Mouse (Mus musculus) ovary, adult 18-20 months (tissue): ENCODE data around the gene Bcam.

Experiments used
- DNase-seq: peaks from one replicate; pipeline ENCODE4 v3.0.0; 2022; ENCODE audit warnings: low spot score, mixed read lengths

Bcam gene

DNA sequence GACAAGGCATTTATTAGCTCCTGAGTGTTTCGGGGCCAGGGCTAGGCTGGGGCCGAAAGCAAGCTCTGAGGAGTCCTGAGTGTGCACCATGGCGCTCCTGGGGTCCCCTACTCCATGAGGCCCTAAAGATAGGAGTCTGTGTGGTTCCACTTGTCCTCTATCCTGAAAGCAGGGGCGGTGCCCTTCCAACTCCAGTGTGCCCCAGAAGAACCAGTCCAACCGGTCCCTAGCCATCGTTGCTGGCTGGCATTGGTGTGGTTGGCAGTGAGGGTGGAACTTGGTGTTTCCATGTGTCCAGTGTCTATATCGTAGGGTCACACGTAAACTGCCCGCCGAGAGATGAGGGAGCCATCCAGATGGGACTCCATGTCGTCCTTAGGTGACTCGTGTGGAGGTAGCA, 46.6 kb downstream of the Bcam start:
- no peak for DNase-seq

DNA sequence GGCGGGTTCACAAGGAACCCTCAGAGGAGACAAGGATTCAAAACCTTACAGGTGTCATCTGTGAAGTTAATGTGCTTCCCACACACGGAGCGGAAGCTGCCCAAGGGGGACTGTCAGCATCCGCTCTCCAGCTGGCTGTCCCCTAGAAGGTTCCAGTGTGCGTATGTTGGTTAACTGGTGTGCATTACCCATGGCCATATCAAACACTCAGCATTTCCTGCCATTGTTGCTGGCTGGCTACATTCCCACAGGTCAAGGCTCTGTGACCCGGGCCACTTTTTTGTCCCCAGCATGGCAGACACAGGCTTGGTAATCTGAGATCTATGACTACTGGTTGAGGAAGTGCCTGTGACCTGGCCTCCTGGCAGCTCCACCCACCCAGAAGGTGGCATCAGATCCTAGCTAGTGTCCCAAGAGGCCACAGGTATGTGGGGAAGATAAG, 48.0 kb downstream of the Bcam start:
- no peak for DNase-seq

DNA sequence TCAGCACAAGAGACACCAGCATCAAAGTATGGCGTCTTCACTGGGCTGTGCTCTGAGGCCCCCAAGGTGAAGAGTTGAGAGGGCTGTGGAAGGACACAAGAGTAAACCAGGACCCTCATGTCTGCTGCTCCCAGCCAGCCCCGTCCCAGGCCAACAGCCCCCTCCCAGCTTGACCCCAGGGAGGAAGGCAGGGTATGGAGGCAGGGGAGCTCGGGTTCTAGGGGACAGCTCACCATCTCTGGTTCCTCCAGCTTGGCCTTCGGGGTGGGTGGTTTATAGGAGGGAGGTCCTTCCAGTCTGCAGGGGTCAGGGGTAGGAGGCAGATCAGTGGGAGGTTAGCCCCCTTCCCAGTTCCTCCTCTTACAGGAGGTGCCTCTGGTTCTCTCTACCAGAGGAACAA, 51.6 kb downstream of the Bcam start:
- no peak for DNase-seq

DNA sequence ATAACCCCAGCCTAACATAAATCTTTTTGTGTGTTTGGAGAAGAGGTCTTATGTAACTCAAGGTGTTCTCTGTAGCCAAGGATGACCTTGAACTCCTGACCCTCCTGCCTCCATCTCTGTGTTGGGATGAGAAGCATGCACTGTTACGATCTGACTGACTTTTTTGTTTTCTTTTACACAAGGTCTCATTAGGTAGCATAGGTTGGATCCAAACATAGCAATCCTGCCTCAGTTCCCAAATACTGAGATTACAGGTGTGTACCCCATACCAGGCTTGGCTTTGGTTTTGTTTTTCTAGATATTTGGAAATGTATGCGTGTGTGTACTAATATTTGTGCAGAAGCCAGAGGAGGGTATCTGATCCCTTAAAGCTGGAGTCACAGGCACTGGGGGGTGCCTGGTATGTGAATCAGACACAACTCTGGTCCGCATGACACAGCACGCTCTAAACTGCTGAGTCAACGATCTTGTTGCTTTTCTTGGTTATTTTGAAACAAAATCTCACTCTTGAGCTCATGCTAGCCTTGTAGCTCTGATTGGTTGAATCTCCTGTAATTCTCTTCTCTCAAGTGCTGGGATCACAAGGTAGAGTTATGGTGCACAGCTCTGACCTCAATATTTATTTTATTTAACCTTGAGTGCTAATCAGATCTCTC, 52.4 kb downstream of the Bcam start:
- DNase-seq, result no peak

DNA sequence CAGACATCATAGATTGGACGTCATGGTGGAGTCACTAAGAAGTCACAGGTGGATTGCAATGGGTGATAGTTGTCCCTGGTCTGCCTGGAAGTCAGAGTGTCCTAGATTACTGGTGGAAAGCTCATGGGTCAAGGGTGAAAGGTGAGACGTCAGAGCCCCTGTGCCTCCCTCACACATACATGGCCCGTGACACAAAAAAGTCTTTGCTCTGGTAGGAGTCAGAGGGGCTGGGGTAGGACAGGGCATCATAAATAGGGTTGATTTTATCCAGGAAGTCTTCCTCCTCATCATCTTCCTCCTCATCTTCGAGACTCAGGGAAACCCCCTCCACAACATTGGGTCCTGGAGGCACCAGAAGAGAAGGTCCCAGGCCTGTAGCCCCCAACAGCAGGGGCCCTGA, 53.5 kb downstream of the Bcam start:
- DNase-seq, result no peak

DNA sequence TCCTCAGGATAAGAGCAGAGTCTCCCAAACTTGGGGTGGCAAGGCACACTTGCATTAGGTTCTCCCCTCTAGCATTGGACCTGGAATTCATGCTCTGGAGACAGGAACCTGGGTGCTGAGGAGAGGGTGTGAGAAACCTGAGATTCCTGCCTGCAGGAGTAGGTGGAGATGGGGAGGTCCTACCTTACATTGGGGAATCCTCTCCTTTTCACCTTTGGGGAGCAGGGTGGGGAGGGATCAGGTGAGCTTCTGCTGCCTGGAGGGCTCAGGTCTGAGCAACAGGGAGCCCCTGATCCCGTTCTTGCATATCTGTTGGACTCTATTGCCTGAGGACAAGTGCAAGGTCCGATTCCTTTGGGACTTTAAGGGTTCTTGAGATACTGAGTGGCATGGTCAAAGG, 54.0 kb downstream of the Bcam start:
- DNase-seq, result no peak

DNA sequence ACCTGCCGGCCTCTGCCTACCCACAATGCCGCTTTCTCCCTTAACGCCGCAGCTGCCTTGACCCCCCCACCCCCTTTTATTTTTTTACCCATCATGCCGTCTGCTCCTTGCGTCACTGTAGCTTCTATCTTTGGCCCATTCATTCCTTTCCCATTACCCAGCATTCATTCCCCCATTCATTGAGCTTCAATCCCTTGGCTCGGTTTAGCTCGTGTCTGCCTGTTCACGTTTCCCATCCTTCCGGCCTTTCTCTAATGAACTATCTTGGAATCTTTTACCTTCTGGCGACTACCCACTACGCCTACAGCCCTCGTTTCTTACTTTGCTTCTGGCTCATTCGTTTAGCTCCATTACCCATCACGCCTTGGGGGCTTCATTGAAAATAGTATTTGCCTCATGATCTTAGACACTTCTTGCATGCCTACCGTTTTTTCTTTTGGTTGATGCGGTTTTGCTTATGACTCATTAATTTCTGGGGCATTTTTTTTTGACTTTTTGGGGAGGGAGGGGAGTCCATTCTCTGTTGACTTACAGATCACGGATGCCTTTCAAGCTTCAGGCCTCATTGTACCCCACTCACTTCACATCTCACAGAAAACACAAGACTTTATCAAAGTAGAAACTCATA, 54.6 kb downstream of the Bcam start:
- no peak for DNase-seq

DNA sequence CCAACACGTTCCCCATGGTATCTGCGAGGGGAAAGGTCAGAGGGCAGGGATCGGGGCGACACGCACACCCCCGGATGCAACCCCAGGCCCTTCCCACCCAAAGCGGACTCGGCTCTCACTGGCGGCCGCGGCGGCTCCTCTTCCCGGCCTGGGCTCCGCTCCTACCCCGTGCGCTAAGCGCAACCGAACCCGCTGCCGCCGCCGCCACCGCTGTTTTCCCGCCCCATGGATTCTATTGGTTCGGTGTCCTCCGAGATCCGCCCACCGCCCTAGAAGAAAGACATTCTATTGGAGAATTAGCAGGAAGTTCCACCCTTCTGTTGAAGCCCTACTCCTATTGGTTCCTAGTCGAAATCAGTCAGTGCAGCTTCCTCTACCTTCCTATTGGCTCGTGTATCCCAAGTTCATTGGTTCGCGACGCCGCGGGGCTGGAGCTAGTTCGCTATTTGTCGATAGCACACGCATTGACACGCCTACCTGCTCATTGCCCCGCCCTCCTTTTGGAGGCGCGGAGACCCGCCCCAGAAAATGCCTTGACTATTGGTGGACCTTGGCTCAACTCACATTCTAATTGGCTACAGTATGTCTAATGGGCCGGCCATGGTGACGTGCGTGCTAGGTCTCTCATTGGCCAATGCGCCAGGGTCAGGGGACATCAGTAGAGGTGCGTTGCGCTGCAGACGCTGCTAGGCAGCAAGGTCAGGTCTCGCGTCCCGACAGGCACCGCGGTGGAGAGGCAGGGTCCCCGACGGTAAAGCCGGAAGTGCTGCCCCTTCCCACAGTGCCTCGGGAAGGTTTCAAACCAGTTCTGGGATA, 55.4 kb downstream of the Bcam start, which contains the start of gene Tomm40:
Gene Tomm40, minus strand, starts transcription at position 200 of the 816 bp plus-strand sequence.
- peak; percentile 100 for DNase-seq

DNA sequence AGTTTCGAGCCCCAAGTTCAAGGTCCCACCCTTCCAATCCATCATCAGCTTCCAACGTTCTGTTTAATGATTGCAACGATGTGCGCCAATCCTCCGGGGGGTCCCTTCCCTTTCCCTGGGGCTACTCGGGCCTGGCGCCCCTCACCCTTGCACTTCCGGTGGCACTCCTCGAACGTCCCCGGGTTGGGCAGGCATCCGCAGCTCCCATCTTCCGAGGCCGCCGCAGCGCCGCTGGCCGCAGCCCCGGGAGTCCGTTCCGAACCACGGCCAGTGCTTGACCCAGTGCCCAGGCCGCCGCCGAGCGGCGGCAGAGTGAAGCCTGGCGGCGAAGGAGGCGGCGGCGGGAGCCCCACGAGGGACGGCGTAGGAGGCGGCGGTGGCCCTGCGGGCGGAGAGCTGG, 56.0 kb downstream of the Bcam start:
- DNase-seq, result no peak

DNA sequence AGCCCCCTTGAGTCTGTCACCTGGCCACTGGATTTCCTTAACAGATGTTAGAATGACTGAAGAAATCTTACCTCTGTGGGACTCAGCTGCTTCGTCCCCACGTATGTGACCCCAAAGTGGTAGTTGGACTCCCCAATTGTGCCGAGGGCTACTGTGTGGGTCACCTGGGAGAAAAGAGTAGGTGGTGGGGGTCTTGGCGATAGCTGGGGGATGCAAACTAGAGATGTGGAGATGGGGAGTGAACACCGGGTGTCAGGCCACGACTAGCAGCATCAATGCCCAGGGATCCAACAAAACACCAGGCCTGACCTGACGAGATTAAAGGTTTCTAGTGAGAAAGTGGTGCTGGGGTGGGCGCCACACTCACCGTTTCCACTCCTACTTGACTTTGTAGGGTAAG, 57.2 kb downstream of the Bcam start:
- DNase-seq, result no peak

DNA sequence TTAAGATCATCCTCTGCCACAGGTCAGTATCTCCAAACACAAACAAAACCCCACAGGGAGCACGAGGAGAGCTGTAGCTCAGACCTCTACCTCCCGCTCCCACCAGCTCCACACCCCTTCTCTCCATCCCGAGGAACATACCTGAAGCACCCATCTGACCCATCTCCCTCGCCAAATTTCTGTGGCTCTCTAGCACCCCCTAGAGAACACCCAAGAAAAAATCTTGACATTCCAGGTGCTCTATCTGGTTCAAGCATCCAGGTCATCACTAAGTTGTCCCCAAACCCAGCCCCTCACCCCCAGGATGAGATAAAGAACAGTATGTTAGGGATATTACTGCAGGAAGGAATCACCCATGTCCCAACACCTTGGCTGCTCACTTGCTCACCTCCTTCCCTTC, 57.6 kb downstream of the Bcam start:
- DNase-seq, result no peak

DNA sequence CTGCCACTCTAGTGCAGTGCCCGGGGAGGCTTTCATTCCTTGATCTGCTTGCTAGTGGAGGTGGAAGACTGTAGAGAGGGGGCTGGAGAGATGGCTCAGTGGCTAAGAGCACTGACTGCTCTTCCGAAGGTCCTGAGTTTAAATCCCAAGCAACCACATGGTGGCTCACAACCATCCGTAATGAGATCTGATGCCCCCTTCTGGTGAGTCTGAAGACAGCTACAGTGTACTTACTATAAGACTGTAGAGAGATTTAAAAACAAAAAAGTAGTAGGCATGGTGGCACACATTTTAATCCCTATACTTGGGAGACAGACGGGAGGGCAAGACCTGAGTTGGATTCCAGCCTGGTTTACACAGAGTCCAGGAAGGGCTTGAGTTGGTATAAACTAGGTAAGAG, 58.4 kb downstream of the Bcam start:
- DNase-seq, result no peak

DNA sequence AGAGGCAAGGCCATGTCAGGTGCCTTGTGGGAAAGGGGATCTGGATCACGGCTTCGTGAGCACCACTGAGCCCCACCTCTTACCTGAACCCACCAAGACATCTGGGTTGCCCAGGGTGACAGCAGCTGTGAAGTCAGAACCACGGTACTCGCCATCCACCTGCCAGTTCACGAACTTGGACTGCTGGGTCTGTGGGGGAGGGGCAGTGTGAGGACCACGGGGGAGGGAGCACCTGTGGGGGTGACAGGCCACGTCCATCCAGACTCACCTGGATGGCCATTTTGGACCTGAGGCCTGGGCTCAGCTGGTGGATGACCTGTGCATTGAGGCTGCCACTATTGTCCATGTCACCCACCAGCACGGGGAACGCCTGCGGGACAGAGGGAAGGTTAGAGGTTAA, 60.2 kb downstream of the Bcam start:
- DNase-seq, result no peak
